Mouse (Mus musculus): ENCODE results near the gene Il1r1.

DNA sequence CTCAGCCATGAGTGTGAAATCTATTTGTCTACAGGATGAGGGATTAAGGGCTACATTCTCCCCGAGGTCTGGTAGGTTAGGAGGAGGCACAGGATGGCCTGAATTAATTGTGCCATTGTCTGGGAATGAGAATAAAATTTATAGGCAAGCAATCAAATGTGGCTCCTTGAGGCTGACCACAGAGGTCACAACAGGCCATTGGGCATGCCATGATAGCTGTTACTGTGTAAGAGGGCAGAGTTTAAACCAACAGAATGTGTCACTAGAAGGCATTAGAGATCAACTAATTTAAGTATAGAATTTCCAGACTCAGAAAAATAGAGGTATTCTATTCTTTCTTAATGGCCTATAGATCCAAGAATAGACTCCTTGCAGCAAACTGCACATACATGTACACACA is 4.3 kb upstream of the Il1r1 start:
- TF ChIP-seq CTCF (IDR thresholded peaks at IDR 0.05; ENCODE audit: low read depth, low read length) = no peak
- TF ChIP-seq POLR2A (IDR thresholded peaks at IDR 0.05; ENCODE audit: insufficient read depth, low read length) = no peak

Measured in ES-Bruce4 (cell line).